Mouse (Mus musculus): ENCODE data around the gene Med23. TPM values are rescaled to one million over a fixed set of nuclear protein-coding genes. Genes with fewer than 3 reads are reported as not detected.

Gene Med23
- polyA plus RNA-seq, 1 experiment from 2014 or later: 28.4 TPM

GRCm38 (mm10) chr10:24832306-24832705 lies 37.5 kb upstream of the Med23 start:
- Histone ChIP-seq H3K27me3 (replicated peaks; ENCODE audit: low read depth, poor library complexity, severe bottlenecking) (no peaks in the 10 kb centered on the region), H3K9me3 (no peaks in the 10 kb centered on the region)
- 88% methylated on average over 9 of the region's 9 CpGs for WGBS

GRCm38 (mm10) chr10:24834634-24835371 lies 35.0 kb upstream of the Med23 start:
- WGBS: 2% methylated on average over 4 of the region's 4 CpGs
- peak; percentile 59 for DNase-seq (ENCODE audit: low spot score)
- 0 out of 2 replicates have a peak, but pooled peaks cover 4% of the 10 kb centered on the region for H3K9me3 ChIP-seq
- peak overlapping the region; percentile 47 for H3K4me3 ChIP-seq
- H3K36me3 ChIP-seq (replicated peaks): no peaks in the 10 kb centered on the region
- peaks cover 32% of the 10 kb centered on the region for H3K4me1 ChIP-seq
- H3K27ac ChIP-seq (replicated peaks): peak overlapping the region; percentile 82
- no peaks in the 10 kb centered on the region for H3K27me3 ChIP-seq (replicated peaks; ENCODE audit: low read depth, poor library complexity, severe bottlenecking)

More at GRCm38 (mm10) chr10:24832306-24832705, 37.5 kb upstream of the Med23 start:
- peaks cover 32% of the 10 kb centered on the region for H3K4me1 ChIP-seq
- no peak overlapping the region for H3K4me3 ChIP-seq
- DNase-seq (ENCODE audit: low spot score): no peak
- no peaks in the 10 kb centered on the region for H3K36me3 ChIP-seq (replicated peaks)
- H3K27ac ChIP-seq (replicated peaks): no peak overlapping the region

GRCm38 (mm10) chr10:24835702-24836342 lies 34.0 kb upstream of the Med23 start:
- WGBS: 8% methylated on average over 12 of the region's 12 CpGs
- Histone ChIP-seq H3K36me3 (replicated peaks) (no peaks in the 10 kb centered on the region), H3K4me1 (peaks cover 32% of the 10 kb centered on the region), H3K27me3 (replicated peaks; ENCODE audit: low read depth, poor library complexity, severe bottlenecking) (no peaks in the 10 kb centered on the region), H3K4me3 (peak overlapping the region; percentile 47), H3K27ac (replicated peaks) (peak overlapping the region; percentile 82), H3K9me3 (0 out of 2 replicates have a peak, but pooled peaks cover 4% of the 10 kb centered on the region)
- DNase-seq (ENCODE audit: low spot score): peak; percentile 56

GRCm38 (mm10) chr10:24836366-24837038 lies 33.3 kb upstream of the Med23 start:
- peak overlapping the region; percentile 82 for H3K27ac ChIP-seq (replicated peaks)
- peak overlapping the region; percentile 47; the same call in 1 of the 2 replicates for H3K4me3 ChIP-seq
- DNase-seq (ENCODE audit: low spot score): no peak
- H3K36me3 ChIP-seq (replicated peaks): no peaks in the 10 kb centered on the region
- H3K27me3 ChIP-seq (replicated peaks; ENCODE audit: low read depth, poor library complexity, severe bottlenecking): no peaks in the 10 kb centered on the region
- peaks cover 29% of the 10 kb centered on the region for H3K4me1 ChIP-seq
- WGBS: 41% methylated on average over 4 of the region's 4 CpGs
- 0 out of 2 replicates have a peak, but pooled peaks cover 4% of the 10 kb centered on the region for H3K9me3 ChIP-seq

GRCm38 (mm10) chr10:24840795-24841194 lies 29.0 kb upstream of the Med23 start:
- Histone ChIP-seq H3K4me1 (peaks cover 16% of the 10 kb centered on the region), H3K9me3 (0 out of 2 replicates have a peak, but pooled peaks cover 4% of the 10 kb centered on the region), H3K27me3 (replicated peaks; ENCODE audit: low read depth, poor library complexity, severe bottlenecking) (no peaks in the 10 kb centered on the region), H3K27ac (replicated peaks) (no peak overlapping the region), H3K36me3 (replicated peaks) (no peaks in the 10 kb centered on the region), H3K4me3 (no peak overlapping the region)
- WGBS: 93% methylated on average over 4 of the region's 4 CpGs
- no peak for DNase-seq (ENCODE audit: low spot score)

- no peak for DNase-seq (ENCODE audit: low spot score)
- H3K36me3 ChIP-seq (replicated peaks): no peaks in the 10 kb centered on the region
- H3K4me1 ChIP-seq: peaks cover 6% of the 10 kb centered on the region
- no peaks in the 10 kb centered on the region for H3K27me3 ChIP-seq (replicated peaks; ENCODE audit: low read depth, poor library complexity, severe bottlenecking)
- H3K4me3 ChIP-seq: no peak overlapping the region
- H3K9me3 ChIP-seq: 0 out of 2 replicates have a peak, but pooled peaks cover 4% of the 10 kb centered on the region
- H3K27ac ChIP-seq (replicated peaks): no peak overlapping the region
- WGBS: 45% methylated on average over 2 of the region's 2 CpGs
Measured at GRCm38 (mm10) chr10:24841998-24842397, 27.8 kb upstream of the Med23 start.

- H3K36me3 ChIP-seq (replicated peaks): no peaks in the 10 kb centered on the region
- WGBS: 93% methylated on average over 1 of the region's 1 CpGs
- no peak within 1 kb of the TSS for H3K4me3 ChIP-seq
- 0 out of 2 replicates have a peak within 1 kb of the TSS, but pooled peaks have one; percentile 40 for H3K27ac ChIP-seq (replicated peaks)
- H3K27me3 ChIP-seq (replicated peaks; ENCODE audit: low read depth, poor library complexity, severe bottlenecking): no peaks in the 10 kb centered on the region
- H3K4me1 ChIP-seq: peaks cover 6% of the 10 kb centered on the region
- no peak for DNase-seq (ENCODE audit: low spot score)
- H3K9me3 ChIP-seq: 0 out of 2 replicates have a peak, but pooled peaks cover 3% of the 10 kb centered on the region
Measured at GRCm38 (mm10) chr10:24842676-24843075, 27.1 kb upstream of the Med23 start, which contains the start of gene Enpp3. Enpp3 (minus strand) TSS chr10:24842823.

- no peak overlapping the region for H3K27ac ChIP-seq (replicated peaks)
- H3K27me3 ChIP-seq (replicated peaks; ENCODE audit: low read depth, poor library complexity, severe bottlenecking): no peaks in the 10 kb centered on the region
- DNase-seq (ENCODE audit: low spot score): no peak
- H3K4me1 ChIP-seq: no peaks in the 10 kb centered on the region
- no peaks in the 10 kb centered on the region for H3K9me3 ChIP-seq
- no peak overlapping the region for H3K4me3 ChIP-seq
- H3K36me3 ChIP-seq (replicated peaks): no peaks in the 10 kb centered on the region
- 72% methylated on average over 2 of the region's 2 CpGs for WGBS
Measured at GRCm38 (mm10) chr10:24863146-24863545, 6.6 kb upstream of the Med23 start.

GRCm38 (mm10) chr10:24864434-24864833 lies 5.4 kb upstream of the Med23 start:
- Histone ChIP-seq H3K9me3 (no peaks in the 10 kb centered on the region), H3K4me1 (no peaks in the 10 kb centered on the region), H3K36me3 (replicated peaks) (no peaks in the 10 kb centered on the region), H3K27ac (replicated peaks) (no peak overlapping the region), H3K27me3 (replicated peaks; ENCODE audit: low read depth, poor library complexity, severe bottlenecking) (no peaks in the 10 kb centered on the region), H3K4me3 (no peak overlapping the region)
- no peak for DNase-seq (ENCODE audit: low spot score)
- 80% methylated on average over 6 of the region's 6 CpGs for WGBS

- Histone ChIP-seq H3K4me1 (no peaks in the 10 kb centered on the region; the same call in 1 of the 2 replicates), H3K9me3 (no peaks in the 10 kb centered on the region), H3K36me3 (replicated peaks) (peaks cover 75% of the 10 kb centered on the region), H3K4me3 (no peak overlapping the region), H3K27me3 (replicated peaks; ENCODE audit: low read depth, poor library complexity, severe bottlenecking) (no peaks in the 10 kb centered on the region), H3K27ac (replicated peaks) (no peak overlapping the region)
- no peak for DNase-seq (ENCODE audit: low spot score)
- WGBS: 81% methylated on average over 4 of the region's 4 CpGs
Measured at GRCm38 (mm10) chr10:24873624-24874023, 3.8 kb downstream of the Med23 start.

- H3K36me3 ChIP-seq (replicated peaks): peaks cover 95% of the 10 kb centered on the region
- no peaks in the 10 kb centered on the region for H3K9me3 ChIP-seq
- no peaks in the 10 kb centered on the region for H3K27me3 ChIP-seq (replicated peaks; ENCODE audit: low read depth, poor library complexity, severe bottlenecking)
- no peaks in the 10 kb centered on the region for H3K4me1 ChIP-seq
- H3K27ac ChIP-seq (replicated peaks): no peak overlapping the region
- H3K4me3 ChIP-seq: no peak overlapping the region
- 80% methylated on average over 9 of the region's 9 CpGs for WGBS
- DNase-seq (ENCODE audit: low spot score): peak; percentile 44
Measured at GRCm38 (mm10) chr10:24886008-24886407, 16.2 kb downstream of the Med23 start.

- 96% methylated on average over 7 of the region's 7 CpGs for WGBS
- no peak overlapping the region for H3K4me3 ChIP-seq
- no peaks in the 10 kb centered on the region for H3K9me3 ChIP-seq
- no peak overlapping the region for H3K27ac ChIP-seq (replicated peaks)
- DNase-seq (ENCODE audit: low spot score): no peak
- H3K27me3 ChIP-seq (replicated peaks; ENCODE audit: low read depth, poor library complexity, severe bottlenecking): no peaks in the 10 kb centered on the region
- H3K4me1 ChIP-seq: no peaks in the 10 kb centered on the region
- peaks cover 95% of the 10 kb centered on the region for H3K36me3 ChIP-seq (replicated peaks)
Measured at GRCm38 (mm10) chr10:24888343-24888742, 18.6 kb downstream of the Med23 start.

Data from embryonic facial prominence, embryonic 10.5 days (tissue).